Mouse (Mus musculus): Measurements from ENCODE around the gene Ccdc42.

Gene Ccdc42

DNA sequence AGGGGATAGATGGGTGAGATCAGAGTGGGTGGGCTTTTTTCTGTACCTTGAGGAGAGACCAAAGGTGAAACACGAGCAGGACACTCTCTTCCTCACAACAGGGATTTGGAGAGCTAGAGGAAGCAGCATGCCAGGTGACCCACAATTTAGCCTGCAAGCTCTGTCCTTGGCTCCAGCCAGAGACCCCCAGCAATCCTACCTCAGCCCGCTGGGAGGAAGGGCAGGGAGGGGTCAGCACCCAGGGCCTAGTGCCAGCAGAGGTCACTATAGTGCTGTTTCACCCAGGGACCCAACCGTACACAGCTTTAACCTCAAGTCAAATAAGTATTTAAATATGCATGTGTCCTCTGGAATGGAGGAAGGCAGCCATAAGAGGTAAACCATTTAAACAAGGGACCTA lies 931 bp upstream of the Ccdc42 start:
- peak; percentile 21 for DNase-seq (ENCODE audit: low spot score)

DNA sequence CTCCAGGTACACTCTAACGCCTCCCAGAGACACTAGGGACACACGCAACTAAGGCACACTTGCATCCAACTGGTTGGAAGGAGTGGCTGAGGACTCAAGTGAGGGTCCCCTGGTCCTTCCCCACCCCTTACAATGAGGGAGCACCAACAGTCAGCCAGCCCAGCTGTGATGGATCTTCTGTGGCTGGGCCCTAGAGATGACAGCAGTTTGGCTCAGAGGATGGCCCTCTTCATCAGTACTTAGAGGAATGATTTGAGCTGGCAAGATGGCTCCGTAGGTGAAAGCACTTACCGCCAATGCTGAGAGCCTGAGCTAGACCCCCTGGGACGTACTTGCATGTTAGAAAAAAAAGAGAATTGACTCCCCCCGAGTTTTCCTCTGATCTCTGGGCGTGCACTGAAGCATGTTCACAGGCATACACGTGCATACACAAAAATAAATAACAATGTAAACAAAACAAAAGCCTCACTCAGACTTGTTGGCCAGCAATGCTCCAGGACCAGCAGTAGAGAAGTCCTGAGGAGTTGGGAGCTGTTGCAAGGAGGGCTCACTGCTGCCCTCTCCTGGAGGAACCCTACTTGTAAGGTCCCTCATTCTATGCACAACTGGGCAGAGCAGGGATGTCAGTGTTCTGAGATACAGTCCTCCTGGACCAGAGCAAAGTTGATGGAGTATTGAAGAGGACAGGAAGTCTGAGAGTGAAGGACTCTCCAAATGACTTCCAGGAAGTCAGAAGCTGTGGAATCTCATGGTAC lies 2.4 kb downstream of the Ccdc42 start:
- peak; percentile 89 for DNase-seq (ENCODE audit: low spot score)

DNA sequence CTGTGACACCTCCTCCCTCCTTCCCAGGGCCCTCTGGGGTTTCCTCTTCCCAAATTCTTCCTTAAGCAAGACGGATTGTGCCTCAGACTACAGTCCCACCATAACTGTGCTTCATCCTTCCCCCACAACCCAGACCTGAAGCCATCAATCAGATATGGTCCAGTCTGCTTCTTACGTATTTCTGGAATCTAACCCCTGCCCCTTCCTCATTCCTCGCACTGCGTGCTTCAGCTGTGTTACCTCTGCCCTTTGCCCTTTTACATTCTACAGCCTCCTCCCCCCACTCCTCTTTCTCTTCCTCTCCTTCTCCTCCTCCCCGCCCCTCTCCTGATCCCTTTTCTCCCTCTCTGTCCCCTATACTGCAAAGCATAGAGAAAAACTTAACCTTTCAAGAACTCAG lies 4.9 kb downstream of the Ccdc42 start:
- DNase-seq (ENCODE audit: low spot score): no peak

DNA sequence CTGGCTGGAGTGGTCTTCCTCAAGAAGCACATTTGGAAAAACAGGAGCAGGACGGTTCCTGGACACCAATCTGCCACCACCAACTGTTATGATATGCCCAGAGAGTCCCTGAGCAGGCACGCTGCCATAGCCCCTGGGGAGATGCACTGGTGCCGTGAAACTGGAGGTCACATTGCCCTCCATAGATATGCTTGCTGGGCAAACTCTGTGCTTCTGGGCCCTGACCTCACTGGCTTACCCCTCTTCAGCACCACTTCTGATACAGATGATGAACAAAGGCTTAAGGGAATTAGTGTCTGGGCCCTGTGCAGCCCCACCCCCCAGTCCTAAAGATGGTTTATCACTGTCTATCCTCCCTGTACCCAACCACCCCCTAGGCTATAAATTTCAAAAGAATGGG lies 6.4 kb downstream of the Ccdc42 start:
- DNase-seq (ENCODE audit: low spot score): no peak

DNA sequence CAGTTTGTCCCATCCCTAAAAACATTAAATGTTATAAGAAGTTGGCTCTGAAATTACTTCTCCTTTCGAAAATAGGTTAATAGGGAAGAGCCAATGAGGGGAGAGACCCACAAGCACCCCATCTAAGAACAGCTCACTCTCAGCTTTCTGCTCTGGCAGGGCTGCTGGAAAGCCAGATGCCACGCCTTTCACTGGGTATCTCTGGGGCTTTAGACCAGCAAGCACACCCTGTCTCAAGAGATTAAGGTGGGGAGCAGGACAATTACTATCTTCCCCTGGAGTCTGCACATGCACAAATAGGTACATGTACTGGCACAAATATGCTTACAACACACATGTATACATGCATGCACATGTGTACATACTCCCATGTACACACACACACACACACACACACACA lies 11.1 kb downstream of the Ccdc42 start:
- no peak for DNase-seq (ENCODE audit: low spot score)

DNA sequence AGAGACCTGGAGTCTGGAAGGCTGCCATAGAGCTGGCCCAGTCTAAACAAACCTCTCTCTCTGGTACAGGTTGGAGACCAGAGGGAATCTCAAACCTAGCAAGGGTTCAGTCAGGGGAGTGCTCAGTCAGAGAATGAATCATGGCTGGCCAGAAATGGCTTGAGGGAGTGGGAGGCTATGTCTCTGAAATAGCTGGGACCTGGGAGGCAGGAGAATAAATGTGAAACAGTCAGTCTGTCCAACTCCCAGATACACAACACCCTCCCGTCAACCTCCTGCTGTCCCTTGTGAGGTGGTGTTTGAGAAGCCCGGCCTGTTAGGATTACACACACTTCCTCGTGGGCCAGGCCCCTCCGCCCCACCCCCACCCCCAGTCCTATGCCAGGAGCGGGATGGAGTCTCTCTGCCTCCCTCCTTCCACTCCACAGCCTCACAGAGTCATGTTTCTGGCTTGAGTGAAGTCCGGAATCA lies 13.8 kb downstream of the Ccdc42 start:
- DNase-seq (ENCODE audit: low spot score): no peak

DNA sequence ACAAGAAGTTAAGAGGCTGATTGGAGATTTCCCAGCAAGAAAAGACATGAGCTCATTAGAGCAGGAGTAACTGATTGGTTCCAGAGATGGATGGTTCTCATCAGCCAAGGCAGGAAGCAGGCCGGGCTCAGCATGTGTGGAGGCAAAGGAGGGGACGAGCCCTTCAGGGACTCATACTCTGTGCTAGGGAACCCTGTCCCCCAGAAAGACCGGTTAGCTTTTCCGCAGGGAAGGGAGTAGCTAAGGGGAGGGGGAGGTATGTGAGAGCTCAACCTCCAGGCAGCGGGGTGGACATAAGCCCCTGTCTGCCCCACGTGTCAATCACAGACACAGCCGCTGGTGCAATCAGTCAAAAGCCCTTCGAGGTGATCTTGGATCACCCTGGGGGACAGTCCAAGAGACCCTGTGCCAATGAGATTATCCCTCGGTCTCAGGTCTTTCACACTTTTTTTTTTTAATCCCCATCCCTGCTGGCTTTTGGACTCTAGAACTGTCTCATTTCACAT lies 14.7 kb downstream of the Ccdc42 start:
- DNase-seq (ENCODE audit: low spot score): no peak

DNA sequence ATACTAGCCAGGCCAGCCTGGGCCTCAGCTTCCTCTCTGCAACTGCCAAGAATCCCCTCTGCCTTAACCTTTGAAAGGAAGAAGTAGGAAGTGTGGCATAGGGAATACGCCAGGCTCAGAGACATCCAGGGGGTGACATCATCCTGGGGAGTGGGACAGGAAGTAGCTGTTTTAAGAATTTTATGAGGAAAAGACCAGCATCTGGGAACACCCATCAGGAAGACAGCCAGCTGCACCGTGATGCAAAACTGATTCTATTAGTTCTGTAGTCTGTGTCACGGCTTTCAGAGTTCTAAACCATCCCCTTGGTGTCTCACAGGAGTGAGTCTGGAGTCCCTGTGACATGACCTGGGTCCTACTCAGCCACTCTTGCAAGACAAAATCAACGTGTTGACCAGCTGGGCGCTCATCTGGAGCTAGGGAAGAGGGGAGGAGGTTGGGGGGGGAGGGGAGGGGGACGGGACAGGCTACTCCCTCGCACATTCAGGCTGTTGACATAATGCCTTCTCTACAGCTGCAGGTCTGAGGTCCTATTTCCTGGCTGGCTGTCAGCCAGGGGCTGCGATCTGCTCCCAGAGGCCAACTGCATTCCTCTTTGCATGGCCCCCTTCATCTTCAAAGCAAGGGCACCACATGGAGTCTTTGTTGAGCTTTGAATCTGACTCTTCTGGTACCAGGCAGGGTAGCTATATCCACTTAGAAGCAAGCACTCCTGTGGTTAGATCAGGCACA lies 15.5 kb downstream of the Ccdc42 start:
- peak; percentile 41 for DNase-seq (ENCODE audit: low spot score)

DNA sequence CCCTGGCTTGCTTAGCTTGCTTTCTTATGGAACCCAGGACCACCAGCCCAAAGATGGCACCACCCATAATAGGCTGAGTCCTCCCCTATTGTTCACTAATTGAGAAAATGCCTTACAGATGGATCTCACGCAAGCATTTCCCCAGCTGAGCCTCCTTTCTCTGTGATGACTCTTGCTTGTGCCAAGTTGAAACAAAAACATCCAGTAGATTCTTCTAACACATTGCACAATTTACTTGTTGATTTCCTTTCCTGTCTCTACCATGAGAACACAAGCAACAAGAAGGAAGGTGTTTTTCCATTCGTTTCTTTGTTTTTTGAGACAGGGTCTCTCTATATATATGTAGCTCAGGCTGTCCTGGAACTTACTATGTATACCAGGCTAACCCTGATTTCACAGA lies 20.2 kb downstream of the Ccdc42 start:
- DNase-seq (ENCODE audit: low spot score): no peak

DNA sequence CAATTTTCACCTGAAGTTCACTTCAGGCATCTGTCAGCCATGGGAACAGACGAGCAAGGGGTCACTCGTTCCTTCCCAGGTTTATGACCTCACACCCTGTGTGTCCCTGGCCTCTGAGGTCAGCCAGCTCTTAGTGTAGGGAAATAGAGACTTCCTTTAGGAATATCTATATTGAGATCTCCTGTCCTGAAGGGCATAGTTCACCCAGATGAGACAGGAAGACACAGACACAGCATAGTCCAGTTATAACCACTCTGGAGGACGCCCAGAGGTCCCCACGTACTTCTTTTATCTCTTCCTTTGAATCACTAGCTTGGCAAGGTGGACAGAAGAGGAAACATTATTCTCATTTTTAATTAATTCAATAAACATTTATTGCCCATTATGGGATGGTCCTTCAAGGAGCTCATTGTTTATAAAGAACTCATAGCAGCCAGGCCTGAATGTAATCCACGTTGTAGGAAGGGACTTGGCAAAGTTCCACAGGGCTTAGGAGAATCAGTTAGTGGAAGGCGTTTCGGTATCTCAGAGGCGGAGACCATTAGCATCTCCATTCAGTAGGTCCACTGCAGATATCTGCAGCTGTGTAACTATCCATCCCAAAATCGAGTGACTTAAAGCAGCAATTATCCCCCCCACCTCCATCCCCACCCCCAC lies 23.2 kb downstream of the Ccdc42 start:
- no peak for DNase-seq (ENCODE audit: low spot score)

DNA sequence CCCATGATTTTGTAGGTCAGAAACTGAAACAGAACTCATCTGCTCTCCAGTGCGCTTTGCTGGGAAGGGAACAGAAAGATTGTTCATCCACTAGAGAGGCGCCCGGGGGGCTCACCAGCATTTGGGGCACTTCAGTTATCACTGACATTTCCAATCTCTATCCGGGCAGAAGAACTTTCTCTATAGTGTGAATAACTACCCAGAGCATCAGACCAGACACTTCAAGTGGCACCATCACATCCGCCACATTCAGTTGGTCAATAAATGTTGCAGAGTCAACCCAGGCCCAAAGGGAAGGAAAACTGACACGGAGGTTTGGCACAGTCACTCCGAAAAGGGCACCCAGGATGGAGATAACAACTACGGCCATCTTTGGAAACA lies 23.7 kb downstream of the Ccdc42 start:
- DNase-seq (ENCODE audit: low spot score): no peak

DNA sequence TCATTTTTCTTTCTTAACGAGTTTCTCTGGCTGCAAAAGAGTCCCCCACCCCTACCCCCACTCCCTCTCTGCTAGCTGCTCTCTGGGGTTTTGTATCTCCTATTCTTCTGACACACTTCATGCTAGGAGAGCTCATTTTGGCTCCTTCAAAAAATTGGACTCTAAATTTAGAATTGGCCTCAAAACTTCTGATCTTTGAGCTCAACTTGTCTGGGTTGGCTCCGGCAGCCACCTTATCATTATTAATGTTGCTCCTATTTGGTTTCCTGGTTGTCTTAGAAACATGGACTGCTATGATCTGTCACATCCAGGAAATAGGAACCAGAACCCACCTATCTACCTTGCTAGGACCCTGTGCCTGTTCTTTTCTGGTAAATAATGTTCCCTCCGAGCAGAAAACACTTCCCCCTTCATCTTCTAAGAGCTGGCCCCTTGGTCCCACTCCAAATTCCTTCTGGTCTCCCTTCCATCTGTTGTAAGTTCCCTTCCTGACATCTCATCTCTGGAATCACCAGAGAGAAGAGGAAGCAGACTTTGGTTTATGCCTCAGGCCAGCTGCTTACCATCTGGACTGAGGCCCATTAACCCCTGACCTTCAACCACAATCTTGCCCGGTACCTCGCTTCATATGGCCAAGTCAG lies 26.4 kb downstream of the Ccdc42 start:
- no peak for DNase-seq (ENCODE audit: low spot score)

DNA sequence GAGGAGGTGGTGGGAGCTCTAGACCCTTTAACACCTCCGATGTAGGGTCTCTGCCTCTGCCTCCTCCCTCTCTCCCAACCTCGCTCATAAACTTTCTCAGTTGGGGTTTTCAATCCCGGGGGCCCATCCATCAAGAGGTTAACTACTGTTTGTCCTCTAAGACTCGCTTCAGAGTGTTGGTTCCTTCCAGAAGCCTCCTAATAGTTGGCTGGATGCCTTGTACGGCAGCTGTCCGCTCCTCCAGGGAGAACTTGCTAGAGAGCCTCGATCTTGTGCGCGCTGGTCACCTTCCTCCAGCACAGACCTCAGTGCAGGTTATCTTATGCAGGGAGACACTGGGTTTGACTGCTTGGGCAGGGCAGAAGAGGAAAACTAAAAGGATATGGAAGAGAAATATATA lies 35.9 kb downstream of the Ccdc42 start:
- DNase-seq (ENCODE audit: low spot score): peak; percentile 31

DNA sequence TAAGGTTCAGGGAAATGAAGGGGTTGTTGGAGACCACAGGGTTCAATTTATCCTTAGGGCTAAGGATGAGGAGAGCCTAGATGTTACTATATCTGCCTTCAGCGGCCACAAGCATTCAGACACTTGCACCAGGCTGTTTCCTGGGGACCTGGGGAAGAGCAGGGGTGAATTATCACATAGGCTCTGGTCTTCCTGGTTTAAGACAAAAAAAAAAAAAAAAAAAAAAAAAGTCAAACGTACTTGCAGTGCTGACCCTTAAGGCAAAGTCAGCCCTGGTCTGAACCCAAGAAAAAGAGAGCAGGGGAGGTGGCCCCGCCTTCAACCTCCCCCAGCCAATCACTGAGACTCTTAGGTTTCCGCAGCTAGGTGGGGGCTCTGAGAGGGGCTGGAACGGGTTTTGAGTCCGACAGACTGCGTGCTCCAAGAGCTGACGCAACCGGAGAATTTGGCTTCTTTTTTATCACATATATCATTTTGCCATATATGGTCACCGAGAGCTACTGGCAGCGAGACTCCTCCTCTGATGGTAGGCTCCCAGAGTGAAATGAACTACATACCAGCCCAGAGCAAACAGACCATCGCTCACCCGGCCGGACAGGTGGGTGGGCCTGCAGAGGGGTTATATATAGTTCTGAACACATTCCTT lies 36.5 kb downstream of the Ccdc42 start:
- DNase-seq (ENCODE audit: low spot score): peak; percentile 58

DNA sequence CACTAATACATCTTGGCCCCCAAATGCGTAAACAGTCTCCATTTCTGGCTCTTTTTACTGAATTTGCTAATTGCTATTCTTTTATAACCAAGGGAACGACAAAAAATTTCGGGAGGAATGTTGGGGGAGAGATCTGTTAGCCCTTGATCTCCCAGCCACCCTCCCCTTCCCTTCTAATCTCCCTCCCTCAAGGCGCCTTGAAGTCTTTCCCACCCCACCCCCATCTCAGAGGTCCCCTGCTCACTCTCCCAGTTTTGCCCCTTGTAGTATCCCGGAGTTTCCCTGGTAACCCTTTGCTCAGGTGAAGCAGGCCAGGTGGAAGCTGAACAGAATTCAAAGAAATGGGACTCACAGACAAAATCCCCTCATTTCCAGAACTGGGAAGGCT lies 37.0 kb downstream of the Ccdc42 start:
- no peak for DNase-seq (ENCODE audit: low spot score)

DNA sequence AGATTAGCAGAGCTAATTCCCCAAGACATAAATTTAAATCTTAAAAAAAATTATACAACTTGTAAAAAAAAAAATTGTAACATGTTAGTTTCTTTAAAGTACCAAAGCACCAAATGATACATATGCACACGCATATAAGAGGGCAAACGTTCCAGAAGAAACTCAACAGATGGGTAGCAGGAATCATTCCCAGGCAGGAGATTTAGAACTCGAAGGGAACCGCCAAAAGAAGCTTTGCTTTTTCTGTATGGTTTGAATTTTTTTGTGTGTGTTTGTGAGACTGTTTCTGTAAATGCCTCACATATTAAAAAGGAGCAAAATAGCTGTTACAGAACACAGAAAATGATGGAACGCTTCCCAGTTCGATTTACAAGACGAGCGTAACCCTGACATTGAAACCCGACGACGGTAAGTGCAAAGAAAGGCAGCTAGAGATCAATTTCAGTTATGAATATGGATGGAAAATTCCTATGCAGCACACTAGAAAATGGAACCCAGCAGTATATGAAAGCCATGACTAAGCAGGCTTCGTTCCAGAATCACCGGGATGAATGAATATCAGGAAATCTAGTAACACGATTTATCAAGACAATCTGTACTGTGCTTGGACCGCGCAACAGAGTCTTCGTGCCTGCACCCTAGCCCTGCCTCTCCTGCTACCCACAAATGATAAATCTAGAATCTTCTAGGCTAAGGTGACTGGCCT lies 44.9 kb downstream of the Ccdc42 start:
- DNase-seq (ENCODE audit: low spot score): peak; percentile 20

DNA sequence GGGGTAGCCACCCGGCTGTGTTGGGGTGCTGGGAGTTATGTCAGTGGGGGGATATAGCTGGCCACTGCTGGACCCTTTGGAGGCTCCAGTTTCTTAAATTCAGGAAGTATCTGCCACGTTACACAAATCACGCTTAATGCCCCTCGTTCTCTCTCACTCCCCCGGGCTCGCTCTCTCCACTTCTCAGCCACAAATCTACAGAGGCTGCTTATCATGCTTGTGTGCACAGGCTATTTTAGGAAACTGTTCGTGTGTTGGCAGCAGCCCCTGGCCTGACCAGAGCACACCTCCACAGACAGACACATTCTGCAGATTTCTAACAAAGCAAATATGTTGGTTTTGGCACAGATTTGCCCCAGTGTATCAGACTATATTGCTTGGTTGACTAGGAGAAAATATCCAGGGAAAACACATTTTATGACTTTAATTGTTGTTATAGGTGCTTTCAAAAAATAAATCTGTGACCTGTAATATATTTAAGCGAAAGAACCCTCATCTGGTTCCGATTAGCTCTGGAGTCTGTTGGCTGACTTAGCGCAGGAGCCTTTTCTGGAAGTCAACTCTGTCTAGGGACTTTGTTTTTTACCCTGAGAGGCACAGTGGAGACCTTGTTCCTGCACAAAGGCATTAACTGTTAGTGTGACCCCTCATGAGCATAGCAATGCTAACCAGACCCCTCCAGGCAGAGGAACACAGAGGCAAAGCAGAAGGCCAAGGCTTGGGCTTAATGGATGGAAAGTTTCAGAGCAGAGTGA lies 51.2 kb downstream of the Ccdc42 start:
- peak; percentile 35 for DNase-seq (ENCODE audit: low spot score)

DNA sequence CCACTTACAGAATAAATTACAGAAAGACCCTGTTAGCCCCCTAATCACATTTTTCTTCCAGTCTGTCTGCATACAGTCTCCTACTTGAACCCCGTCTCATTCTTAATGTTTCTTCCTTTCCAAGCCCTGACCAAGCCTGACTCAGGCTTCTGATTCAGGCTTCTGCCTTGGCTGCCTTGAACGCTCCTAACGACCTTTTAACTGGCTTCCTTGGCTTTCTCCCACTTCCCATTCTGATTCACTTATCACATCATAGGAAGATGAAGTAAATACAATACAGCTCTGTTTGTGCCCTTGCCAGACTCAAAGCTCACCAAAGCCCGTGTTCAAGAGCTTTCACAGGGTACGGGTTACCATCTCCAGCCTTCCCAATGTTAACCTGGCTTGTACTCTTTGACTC lies 54.5 kb downstream of the Ccdc42 start:
- no peak for DNase-seq (ENCODE audit: low spot score)

DNA sequence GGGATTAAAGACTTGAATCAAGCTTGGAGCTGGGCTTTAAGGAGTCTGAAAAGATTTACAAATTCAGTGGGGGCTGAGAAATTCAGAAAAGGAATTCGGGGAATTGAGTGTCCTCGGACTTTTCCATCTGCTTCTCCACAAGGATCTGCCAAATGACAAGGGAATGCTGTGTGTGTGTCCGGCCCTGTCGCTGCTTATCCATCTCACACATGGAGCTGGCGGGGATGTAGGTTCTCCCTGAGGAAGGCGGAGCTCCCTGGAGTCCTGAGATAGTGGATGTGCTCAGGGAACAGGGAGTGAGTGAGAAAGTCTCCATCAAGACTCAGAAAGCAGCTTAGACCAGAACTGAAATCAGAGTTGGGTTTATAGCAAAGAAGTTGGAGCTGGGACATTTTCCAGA lies 58.0 kb downstream of the Ccdc42 start:
- no peak for DNase-seq (ENCODE audit: low spot score)

Measured in urinary bladder, postnatal 14 days (tissue).